Mouse (Mus musculus): ENCODE data around the gene A830005F24Rik.

DNA sequence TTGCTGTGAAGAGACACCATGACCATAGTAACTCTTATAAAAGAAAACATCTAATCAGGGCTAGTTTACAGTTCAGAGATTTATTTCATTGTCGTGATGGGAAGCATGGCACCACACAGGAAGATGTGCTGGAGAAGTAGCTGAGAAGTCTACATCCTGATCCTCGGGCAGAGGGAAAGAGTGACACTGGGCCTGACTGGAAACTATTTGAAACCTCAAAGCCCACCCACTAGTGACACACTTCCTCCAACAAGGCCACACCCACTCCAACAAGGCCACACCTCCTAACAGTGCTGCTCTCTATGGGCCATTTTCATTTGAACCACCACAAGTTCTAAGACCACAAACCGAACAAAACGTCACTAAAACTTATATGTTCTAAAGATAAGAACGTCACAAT is 12.4 kb downstream of the A830005F24Rik start:
- TF ChIP-seq CTCF (IDR thresholded peaks at IDR 0.05; ENCODE audit: borderline replicate concordance, extremely low read depth, insufficient read depth, insufficient read length) (no peak), POLR2A (IDR thresholded peaks at IDR 0.05; ENCODE audit: borderline replicate concordance, extremely low read depth, insufficient read depth, insufficient read length, poor library complexity, severe bottlenecking) (no peak)

Measured in brain, embryonic 14.5 days (tissue).